Mouse (Mus musculus) ovary, postnatal 14 days (tissue): Measurements from ENCODE around the gene Golga7b.

ENCODE experiments used
- DNase-seq: peaks from one replicate; pipeline ENCODE4 v3.0.0; 2022; ENCODE audit warnings: low spot score

Golga7b gene

DNA sequence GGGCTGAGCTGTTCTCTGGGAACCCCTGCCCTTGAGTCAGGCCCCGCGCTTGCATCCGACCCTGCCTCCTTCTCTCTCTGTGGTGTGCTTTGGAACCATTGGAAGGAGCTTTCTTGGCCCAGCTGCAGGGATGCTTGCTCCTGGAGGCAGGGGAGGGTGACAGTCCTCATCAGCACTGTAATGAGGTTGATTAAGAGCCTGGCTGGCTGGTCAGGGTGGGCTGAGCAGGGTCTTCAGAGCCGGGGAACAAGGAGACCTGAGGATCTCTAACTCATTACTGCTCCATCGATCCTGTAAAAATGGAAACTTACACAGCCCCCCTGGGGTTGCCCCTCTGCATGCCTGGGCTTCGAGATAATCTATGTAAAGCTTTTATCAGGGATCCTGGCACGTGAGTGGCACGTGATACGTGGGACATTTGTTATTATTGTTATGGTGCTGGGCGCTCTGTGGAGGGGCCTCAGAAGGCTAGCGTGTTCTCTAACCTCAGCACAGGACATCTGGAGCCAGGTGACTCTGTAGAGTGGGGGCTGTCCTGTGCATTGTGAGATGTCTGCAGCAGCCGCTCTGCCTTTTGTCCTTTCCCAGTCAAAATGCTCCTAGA lies 55.9 kb downstream of the Golga7b start:
- no peak for DNase-seq

DNA sequence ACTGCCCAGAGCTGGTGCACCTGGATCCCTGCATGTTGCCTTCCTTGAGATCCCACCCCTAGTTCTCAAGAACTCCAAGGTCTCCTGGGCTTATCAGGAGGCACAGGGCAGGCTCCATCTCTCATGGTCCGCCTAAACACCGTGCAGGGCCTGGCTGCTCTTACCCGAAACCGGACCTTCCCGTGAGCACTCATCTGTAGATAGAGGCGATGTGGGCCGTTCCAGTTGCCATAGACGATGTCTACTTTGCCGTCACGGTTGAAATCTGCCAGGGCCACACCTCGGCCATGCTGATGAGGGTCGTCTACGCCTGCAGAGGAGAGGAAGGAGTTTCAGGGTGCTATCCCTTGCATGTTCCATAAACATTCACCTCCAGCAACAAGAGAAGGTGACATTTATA lies 57.1 kb downstream of the Golga7b start:
- DNase-seq, result no peak

DNA sequence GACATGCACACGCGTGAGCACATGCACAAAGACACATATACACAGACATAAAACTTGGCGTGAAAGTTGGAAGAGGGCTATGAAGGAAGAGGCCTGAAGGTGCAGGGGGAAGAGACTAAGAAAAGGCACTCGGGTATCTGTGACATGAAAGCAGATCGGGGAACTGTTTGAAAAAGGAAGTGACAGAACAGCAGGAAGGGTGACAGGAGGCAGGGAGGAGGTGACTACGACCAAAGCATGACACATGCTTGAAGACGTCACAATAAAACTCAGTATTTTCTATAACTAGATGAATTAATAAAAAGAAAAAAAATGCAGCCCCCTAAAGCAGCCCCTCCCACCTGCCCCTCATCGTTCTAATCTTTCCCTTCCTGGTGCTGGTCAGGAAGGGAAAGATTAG lies 58.4 kb downstream of the Golga7b start:
- DNase-seq, result no peak

DNA sequence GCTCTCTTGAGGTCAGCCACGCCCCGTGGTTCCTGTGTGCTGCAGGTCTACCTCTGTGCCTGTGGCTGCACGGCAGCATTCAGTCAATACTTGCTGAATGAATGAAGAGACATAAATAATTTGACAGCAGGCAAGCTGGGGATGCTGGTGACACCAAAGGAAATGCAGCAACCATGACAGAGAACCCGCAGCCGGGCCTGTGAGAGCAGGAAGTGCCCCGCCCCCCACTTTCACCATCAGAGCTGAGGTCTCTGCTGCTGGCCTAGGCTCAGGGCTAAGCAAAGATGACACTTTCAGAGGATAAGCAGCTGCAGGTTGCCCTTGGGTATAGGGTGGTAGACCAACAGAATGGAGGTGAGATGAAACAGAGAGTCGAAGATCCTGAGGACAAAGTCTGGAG lies 58.8 kb downstream of the Golga7b start:
- DNase-seq, result no peak

DNA sequence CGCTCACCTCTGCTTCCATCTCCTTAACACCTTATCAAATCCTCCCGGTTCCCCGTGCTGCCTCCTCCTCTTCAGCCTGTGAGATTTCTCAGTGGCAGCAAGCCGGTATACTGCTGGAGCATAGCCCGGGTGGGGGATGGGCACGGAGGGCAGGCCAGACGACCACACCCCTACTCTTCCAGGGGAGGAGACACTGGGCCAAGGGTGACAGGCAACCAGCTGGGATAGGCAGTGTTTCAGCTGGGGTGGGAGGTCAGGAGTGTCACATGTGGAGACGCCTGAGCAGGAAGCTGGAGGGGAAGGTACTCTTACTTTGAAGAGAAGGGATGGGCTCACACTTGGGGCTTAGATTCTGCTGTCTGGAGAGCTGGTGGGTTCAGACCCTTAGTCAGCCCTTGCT lies 59.6 kb downstream of the Golga7b start:
- no peak for DNase-seq

DNA sequence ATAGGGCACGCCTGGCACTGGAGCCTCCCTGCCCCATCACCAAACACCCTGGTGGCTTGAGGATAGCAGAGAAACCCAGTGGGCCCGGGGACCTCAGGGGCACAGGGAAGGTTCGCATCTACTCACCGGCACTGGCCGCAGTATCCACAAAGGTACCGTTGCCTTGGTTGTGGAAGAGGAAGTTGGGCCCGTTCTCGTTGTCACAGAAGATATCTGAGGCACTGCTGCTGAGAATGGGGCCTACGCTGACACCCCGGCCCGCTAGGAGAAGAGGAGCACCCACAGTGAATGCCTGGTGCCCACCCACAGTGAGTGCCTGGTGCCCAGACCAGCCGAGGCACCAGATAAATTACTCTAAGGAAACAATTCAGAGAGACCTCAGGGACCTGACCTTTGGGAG lies 61.6 kb downstream of the Golga7b start:
- no peak for DNase-seq

DNA sequence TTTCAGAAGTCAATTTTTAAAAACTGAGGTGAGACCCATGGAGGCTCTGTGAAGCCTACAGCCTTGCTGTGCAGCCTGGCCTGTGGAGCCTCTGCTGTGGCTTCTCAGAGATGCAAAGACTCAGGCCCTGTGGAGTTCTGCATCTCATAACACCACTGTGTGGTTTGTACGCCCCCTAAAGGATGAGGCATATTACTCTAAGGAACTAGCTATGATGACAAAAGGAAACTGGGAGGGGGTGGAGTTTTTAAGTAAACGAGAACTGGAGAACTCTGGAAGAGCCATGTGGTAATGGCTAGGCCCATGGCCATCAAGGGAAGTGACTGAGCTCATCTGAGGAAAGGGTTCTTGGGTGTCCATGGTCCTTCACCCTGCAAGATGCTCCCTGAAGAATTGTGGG lies 64.0 kb downstream of the Golga7b start:
- no peak for DNase-seq

DNA sequence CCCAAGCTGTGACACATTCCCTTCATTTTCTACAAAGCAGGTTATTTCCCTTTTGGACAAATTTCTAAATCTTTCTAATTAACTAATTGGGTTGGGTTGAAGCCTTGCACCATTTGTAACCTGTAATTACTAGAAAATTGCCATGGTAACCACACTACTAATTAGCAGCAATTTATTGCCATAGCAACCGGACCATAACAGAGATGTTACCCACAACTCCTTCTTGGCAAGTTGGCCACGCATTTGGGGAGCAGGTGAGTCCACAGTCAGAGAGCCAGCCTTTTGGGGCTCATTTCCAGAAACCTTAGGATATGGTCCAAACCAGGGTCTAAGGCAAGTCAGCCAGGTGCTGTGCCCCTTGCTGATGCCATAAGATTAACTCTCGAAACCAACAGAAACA lies 64.8 kb downstream of the Golga7b start:
- DNase-seq, result no peak

DNA sequence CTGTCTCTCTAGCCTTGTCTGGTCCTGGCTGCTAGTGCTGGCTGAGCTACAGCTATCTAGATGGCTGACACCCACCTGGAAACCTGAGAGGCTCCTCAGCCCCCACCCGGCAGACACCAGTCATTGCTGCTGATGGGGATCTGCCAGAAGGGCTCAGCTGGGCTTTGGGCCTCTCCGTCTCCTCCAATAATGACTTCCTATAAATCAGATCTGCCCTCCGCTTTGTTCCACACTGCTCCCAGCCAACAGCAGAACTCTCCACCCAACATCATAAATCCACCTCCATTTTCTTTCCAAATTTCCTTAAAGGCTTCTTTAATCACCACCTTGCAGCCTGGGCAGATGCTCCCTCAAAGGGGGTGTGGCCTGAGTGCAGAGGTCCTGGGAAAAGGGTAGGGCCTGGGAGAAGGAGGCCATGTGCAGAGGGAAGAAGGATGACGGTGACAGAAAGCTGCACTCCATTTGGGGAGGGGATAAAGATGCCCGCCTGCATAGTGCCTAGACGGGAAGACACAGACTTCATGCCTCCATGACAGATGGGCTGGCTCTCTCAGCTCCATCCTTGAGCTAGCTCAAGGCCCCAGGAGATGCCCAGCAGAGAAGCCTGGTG lies 67.8 kb downstream of the Golga7b start:
- DNase-seq, result no peak

DNA sequence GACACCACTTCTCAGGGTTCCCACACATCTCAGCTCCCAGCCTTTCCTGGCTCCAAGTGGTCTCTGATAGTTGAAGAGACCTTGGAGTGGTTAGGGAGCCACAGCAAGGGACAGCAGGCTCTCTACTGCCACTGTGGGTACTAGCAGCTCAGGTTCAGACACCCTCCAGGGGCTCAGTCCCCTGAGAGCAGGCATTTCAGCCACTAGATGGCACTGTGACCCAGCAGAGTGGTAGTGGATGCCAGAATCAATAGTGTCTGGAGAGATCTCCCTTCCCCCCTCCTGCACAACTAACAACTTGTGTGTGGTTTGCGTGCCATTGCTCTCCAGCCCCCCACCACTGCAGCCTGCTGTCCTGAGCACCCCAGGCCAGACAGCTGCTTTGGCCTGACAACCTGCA lies 68.5 kb downstream of the Golga7b start:
- DNase-seq, result peak; percentile 75

DNA sequence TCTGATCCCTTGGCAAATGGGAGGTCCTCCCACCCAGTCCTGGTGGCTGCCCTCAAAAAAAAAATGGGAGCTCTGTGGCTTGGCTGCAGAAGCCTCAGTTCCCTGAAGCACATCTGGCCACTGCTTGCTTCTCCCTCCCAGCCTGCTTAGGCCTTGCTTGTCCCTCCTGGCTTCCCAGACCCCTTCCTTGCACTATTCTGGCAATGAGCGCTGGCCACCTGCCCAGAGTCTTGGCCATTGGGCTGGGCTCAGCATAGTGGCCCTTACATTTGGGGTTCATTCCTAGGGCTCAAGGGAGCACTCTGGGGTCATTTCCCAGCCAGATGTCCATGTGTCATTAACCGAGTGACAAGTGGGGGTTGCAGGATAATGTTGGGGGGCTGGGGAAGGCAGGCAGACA lies 69.2 kb downstream of the Golga7b start:
- no peak for DNase-seq

DNA sequence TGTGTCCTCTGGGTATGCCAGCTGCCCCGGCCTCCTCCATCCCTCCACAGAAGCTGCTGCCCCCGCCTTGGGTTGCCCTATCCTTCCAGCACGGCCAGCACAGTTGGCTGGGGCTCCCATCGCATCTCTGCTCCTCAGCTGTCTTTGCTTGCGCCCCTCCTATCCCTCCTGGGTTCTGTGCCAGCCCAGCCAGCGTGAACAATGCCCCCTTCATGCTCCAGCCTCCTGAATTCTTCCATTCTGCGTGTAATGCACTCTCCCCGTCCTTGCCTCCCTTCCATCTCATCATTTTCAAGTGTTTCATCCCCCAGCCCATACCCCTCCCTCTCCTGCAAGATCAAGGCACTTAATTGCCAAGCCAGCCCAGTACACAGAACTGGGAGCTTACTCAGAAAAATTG lies 69.6 kb downstream of the Golga7b start:
- DNase-seq, result no peak

DNA sequence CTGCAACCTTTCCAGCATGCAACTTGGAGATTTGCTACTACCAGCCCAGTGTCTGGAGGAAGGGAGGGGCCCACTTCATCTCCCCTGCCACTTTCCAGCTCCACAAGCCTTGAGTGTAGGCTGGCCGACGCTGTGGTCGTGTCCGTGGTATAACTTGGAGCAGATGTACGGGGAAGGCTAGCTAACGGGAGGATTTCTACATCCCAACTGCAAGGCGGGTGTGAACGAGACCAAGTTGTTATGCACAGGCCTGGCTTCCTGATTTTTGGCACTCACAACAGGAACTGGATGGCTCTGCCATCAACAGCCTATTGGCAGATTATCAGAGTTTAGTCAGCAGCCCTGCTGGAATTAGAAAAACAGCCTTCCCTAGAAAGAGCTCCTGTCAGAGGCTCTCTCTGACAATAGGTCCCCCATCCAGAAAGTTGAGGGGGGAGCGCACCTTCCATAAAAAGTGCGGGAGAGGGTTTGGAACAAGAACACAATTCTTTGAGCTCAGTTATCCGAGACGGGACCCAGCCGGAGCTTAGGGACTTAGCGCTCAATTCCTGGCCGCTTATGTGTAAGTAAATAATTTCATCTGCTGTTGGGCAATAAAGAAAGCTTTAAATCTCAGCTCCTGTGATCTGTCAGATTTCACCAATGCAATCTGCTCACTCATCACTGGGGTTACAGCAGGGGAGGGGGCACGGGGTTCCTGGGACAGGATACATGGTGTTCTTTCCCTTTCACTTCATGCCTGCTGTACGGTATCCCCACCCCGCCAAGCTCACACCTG lies 70.5 kb downstream of the Golga7b start:
- DNase-seq, result no peak
